Mouse (Mus musculus) adrenal gland, postnatal 4 days (tissue): ENCODE results near the gene Tsc22d1. TPM values are rescaled to one million over a fixed set of nuclear protein-coding genes. Genes with fewer than 3 reads are reported as not detected.

Experiments
- DNase-seq, 2 experiments: peaks; one replicate each; pipeline ENCODE4 v3.0.0; 2021 to 2022; ENCODE audit warnings: low spot score in 2 of 2, mixed read lengths in 2 of 2
- total RNA-seq, 2 experiments: library from RNA; stranded (reverse); gene quantifications; 2 replicates each; pipeline ENCODE4 v1.2.3; 2021

Tsc22d1 gene
- total RNA-seq, 2 experiments from 2014 or later = 1,342 to 1,567 TPM

- DNase-seq = no peak
Measured at GRCm38 (mm10) chr14:76479867-76480266, 65.1 kb downstream of the Tsc22d1 start.

GRCm38 (mm10) chr14:76480507-76480906 is 65.7 kb downstream of the Tsc22d1 start:
- DNase-seq = no peak

- no peak for DNase-seq
Measured at GRCm38 (mm10) chr14:76483701-76484100, 68.9 kb downstream of the Tsc22d1 start.

- DNase-seq = no peak
Measured at GRCm38 (mm10) chr14:76487609-76488008, 72.8 kb downstream of the Tsc22d1 start.

- no peak for DNase-seq
Measured at GRCm38 (mm10) chr14:76488101-76489044, 73.6 kb downstream of the Tsc22d1 start.

- no peak for DNase-seq
Measured at GRCm38 (mm10) chr14:76489128-76489527, 74.4 kb downstream of the Tsc22d1 start.

GRCm38 (mm10) chr14:76495022-76495421 is 80.3 kb downstream of the Tsc22d1 start:
- no peak for DNase-seq

- no peak for DNase-seq
Measured at GRCm38 (mm10) chr14:76497187-76497586, 82.4 kb downstream of the Tsc22d1 start.

GRCm38 (mm10) chr14:76498210-76498609 is 83.4 kb downstream of the Tsc22d1 start:
- DNase-seq = no peak

GRCm38 (mm10) chr14:76499492-76499891 is 84.7 kb downstream of the Tsc22d1 start:
- DNase-seq = no peak

- DNase-seq = no peak
Measured at GRCm38 (mm10) chr14:76500036-76500435, 85.3 kb downstream of the Tsc22d1 start.

- no peak for DNase-seq
Measured at GRCm38 (mm10) chr14:76503231-76503851, 88.6 kb downstream of the Tsc22d1 start.

GRCm38 (mm10) chr14:76504121-76504737 is 89.5 kb downstream of the Tsc22d1 start:
- DNase-seq = peak; percentile 90 to 96

GRCm38 (mm10) chr14:76505101-76505438 is 90.3 kb downstream of the Tsc22d1 start:
- DNase-seq = no peak

- DNase-seq = peak; percentile 62 to 74
Measured at GRCm38 (mm10) chr14:76505439-76506220, 90.9 kb downstream of the Tsc22d1 start.

- DNase-seq = no peak
Measured at GRCm38 (mm10) chr14:76506425-76507205, 91.9 kb downstream of the Tsc22d1 start.

- no peak for DNase-seq
Measured at GRCm38 (mm10) chr14:76507357-76507756, 92.6 kb downstream of the Tsc22d1 start.

- no peak for DNase-seq
Measured at GRCm38 (mm10) chr14:76507804-76508500, 93.2 kb downstream of the Tsc22d1 start.

GRCm38 (mm10) chr14:76508701-76509100 is 93.9 kb downstream of the Tsc22d1 start:
- DNase-seq = no peak

- no peak for DNase-seq
Measured at GRCm38 (mm10) chr14:76511971-76512370, 97.2 kb downstream of the Tsc22d1 start.
